Comparison of ENCODE assay signal across 14 mouse cellular contexts in genomic region chr7:100854137-100854814, GRCm38 (mm10). TPM values are rescaled to one million over a fixed set of nuclear protein-coding genes. Genes with fewer than 3 reads are reported as not detected.
DNase-seq lines count a peak whose midpoint lies in the region; ATAC-seq and TF ChIP-seq lines count a peak whose summit lies in the region.
"Had no signal": no experiment of that assay in that cellular context is flagged by ENCODE, and none has a peak within 500 bp of the region (broad histone marks: within the 10 kb centered on the region; RNA-seq: fewer than 3 reads in every experiment).

No protein-coding gene starts in this region.

- no peak overlapping the region for H3K4me3 ChIP-seq in forebrain, embryonic 10.5 days
- no peak overlapping the region for H3K4me3 ChIP-seq in forebrain, embryonic 16.5 days (replicated peaks; ENCODE audit: low read length)
- no peak overlapping the region for H3K4me3 ChIP-seq in kidney, embryonic 16.5 days (ENCODE audit: low read length)
- peak overlapping the region; percentile 7; the same call in 1 of the 2 replicates for H3K4me3 ChIP-seq in gastrocnemius, adult 2 months
- H3K4me3 ChIP-seq in liver, embryonic 16.5 days (ENCODE audit: low read depth, low read length), result peak overlapping the region; percentile 22

- intact Hi-C loops in gastrocnemius, adult 2 months (cut with DNase I), result loop anchor here (5.0 kb wide), 1 partner anchor 193 kb away; no protein-coding TSS in a partner anchor
- intact Hi-C loops in left cerebral cortex, postnatal 25 days (cut with DNase I), result no loop called here

- ATAC-seq in forebrain, embryonic 16.5 days, result no peak
- peak; percentile 59; the same call in 1 of the 2 replicates for ATAC-seq in kidney, embryonic 16.5 days (ENCODE audit: low FRiP score, low TSS enrichment)
- no peak for ATAC-seq in liver, embryonic 16.5 days (ENCODE audit: low read depth)
- ATAC-seq in megakaryocyte-erythroid progenitor cell, adult 5-6 weeks (replicated peaks; ENCODE audit: low FRiP score, low TSS enrichment, poor library complexity, severe bottlenecking), result no peak
- ATAC-seq: Patski had no signal

- peak overlapping the region; percentile 36; the same call in 1 of the 2 replicates for H3K27ac ChIP-seq in forebrain, embryonic 10.5 days
- no peak overlapping the region for H3K27ac ChIP-seq in forebrain, embryonic 16.5 days (ENCODE audit: low read length)
- peak overlapping the region; percentile 32 for H3K27ac ChIP-seq in kidney, embryonic 16.5 days (ENCODE audit: low read length)
- H3K27ac ChIP-seq in gastrocnemius, adult 2 months, result peak overlapping the region; percentile 89
- H3K27ac ChIP-seq in liver, embryonic 16.5 days (ENCODE audit: low read length), result peak overlapping the region; percentile 2; the same call in 1 of the 2 replicates

- no peak overlapping the region for H3K4me2 ChIP-seq in forebrain, embryonic 16.5 days (ENCODE audit: low read length)
- H3K4me2 ChIP-seq in kidney, embryonic 16.5 days (replicated peaks; ENCODE audit: low read depth, low read length), result no peak overlapping the region
- H3K4me2 ChIP-seq in liver, embryonic 16.5 days (ENCODE audit: low read depth, low read length), result peak overlapping the region; percentile 18; the same call in 1 of the 2 replicates
- H3K4me2 ChIP-seq: lung, embryonic 14.5 days had no signal

- peaks cover 67% of the 10 kb centered on the region for H3K4me1 ChIP-seq in forebrain, embryonic 10.5 days
- peaks cover 30% of the 10 kb centered on the region for H3K4me1 ChIP-seq in forebrain, embryonic 16.5 days (replicated peaks; ENCODE audit: control insufficient read depth, insufficient read depth, low read length)
- peaks cover 54% of the 10 kb centered on the region for H3K4me1 ChIP-seq in kidney, embryonic 16.5 days (ENCODE audit: insufficient read depth, low read length)
- H3K4me1 ChIP-seq in liver, embryonic 16.5 days (ENCODE audit: control insufficient read depth, low read depth, low read length), result peaks cover 53% of the 10 kb centered on the region

- no peaks in the 10 kb centered on the region for H3K9me3 ChIP-seq in forebrain, embryonic 10.5 days
- H3K9me3 ChIP-seq in forebrain, embryonic 16.5 days (ENCODE audit: control insufficient read depth, low read length), result no peaks in the 10 kb centered on the region
- H3K9me3 ChIP-seq in kidney, embryonic 16.5 days (ENCODE audit: low read length), result no peaks in the 10 kb centered on the region
- H3K9me3 ChIP-seq in liver, embryonic 16.5 days (replicated peaks; ENCODE audit: control insufficient read depth, low read length), result no peaks in the 10 kb centered on the region

- DNase-seq in forebrain, embryonic 10.5 days (ENCODE audit: extremely low spot score, low spot score), result no peak
- DNase-seq in kidney, postnatal 25 days, result no peak
- peak; percentile 90 for DNase-seq in gastrocnemius, adult 2 months
- no peak for DNase-seq in left cerebral cortex, postnatal 25 days (ENCODE audit: low spot score in 2 of 2)
- DNase-seq: cerebellum, postnatal 36 days; kidney, adult 18-20 months; lung, embryonic 14.5 days; spleen, adult 18-20 months; thymus, postnatal 25 days had no signal

- H3K9ac ChIP-seq in forebrain, embryonic 16.5 days (replicated peaks; ENCODE audit: low read depth, low read length), result no peak overlapping the region
- H3K9ac ChIP-seq in kidney, embryonic 16.5 days (replicated peaks; ENCODE audit: low read length), result peak overlapping the region; percentile 14; the same call in 1 of the 2 replicates
- peak overlapping the region; percentile 6; the same call in 1 of the 2 replicates for H3K9ac ChIP-seq in liver, embryonic 16.5 days (ENCODE audit: low read depth, low read length)
- H3K9ac ChIP-seq: lung, embryonic 14.5 days had no signal

- WGBS in forebrain, embryonic 10.5 days, result 53% methylated on average over 6 of the region's 6 CpGs
- WGBS in forebrain, embryonic 16.5 days, result 51% methylated on average over 6 of the region's 6 CpGs
- 35% methylated on average over 6 of the region's 6 CpGs for WGBS in kidney, embryonic 16.5 days
- 30% methylated on average over 6 of the region's 6 CpGs for WGBS in liver, embryonic 16.5 days (ENCODE audit: insufficient replicate concordance)

- no peak for TF ChIP-seq CTCF in gastrocnemius, adult 2 months (IDR thresholded peaks at IDR 0.05)

- H3K27me3 ChIP-seq in forebrain, embryonic 10.5 days (ENCODE audit: poor library complexity, severe bottlenecking), result no peaks in the 10 kb centered on the region
- no peaks in the 10 kb centered on the region for H3K27me3 ChIP-seq in forebrain, embryonic 16.5 days (replicated peaks; ENCODE audit: control insufficient read depth, insufficient read depth, low read length)
- no peaks in the 10 kb centered on the region for H3K27me3 ChIP-seq in kidney, embryonic 16.5 days (ENCODE audit: insufficient read depth, low read length)
- no peaks in the 10 kb centered on the region for H3K27me3 ChIP-seq in liver, embryonic 16.5 days (ENCODE audit: control insufficient read depth, insufficient read depth, low read depth, low read length)
- H3K27me3 ChIP-seq: Patski had no signal

- H3K36me3 ChIP-seq in forebrain, embryonic 10.5 days (replicated peaks), result peaks cover 11% of the 10 kb centered on the region; the same call in 1 of the 2 replicates
- no peaks in the 10 kb centered on the region for H3K36me3 ChIP-seq in forebrain, embryonic 16.5 days (ENCODE audit: control insufficient read depth, insufficient read depth)
- no peaks in the 10 kb centered on the region for H3K36me3 ChIP-seq in kidney, embryonic 16.5 days (ENCODE audit: insufficient read depth, low read length)
- H3K36me3 ChIP-seq in liver, embryonic 16.5 days (ENCODE audit: control insufficient read depth, insufficient read depth), result peaks cover 20% of the 10 kb centered on the region

RNA-seq across cellular contexts. Expression of gene Relt, which starts 9.0 kb away (rescaled TPM):
- 5.0 and 5.7 TPM in 2 replicates for polyA plus RNA-seq in forebrain, embryonic 10.5 days (2016; fragmentation: Nextera tagmentation; extraction: Ambion mirVana)
- polyA plus RNA-seq in forebrain, embryonic 16.5 days (2015; fragmentation: Nextera tagmentation; extraction: Ambion mirVana), result 3.9 and 4.8 TPM in 2 replicates
- polyA plus RNA-seq in kidney, embryonic 16.5 days (2015; fragmentation: Nextera tagmentation; extraction: Ambion mirVana), result 3.8 and 4.8 TPM in 2 replicates
- 10 to 100 TPM in 1 of 2 experiments, 1 to 10 TPM in 1; 9.5 to 19.8 TPM for total RNA-seq in gastrocnemius, adult 2 months (2021)
- polyA plus RNA-seq in liver, embryonic 16.5 days (2015; fragmentation: Nextera tagmentation; extraction: Ambion mirVana), result 15.8 and 16.3 TPM in 2 replicates
- 10 to 100 TPM; 13.8 to 16.6 TPM for total RNA-seq in left cerebral cortex, postnatal 25 days (2021)
- 8.0 and 10.9 TPM in 2 replicates for total RNA-seq in megakaryocyte-erythroid progenitor cell, adult 5-6 weeks (2014; fragmentation: Nextera tagmentation)
- 5.2 and 6.4 TPM in 2 replicates for total RNA-seq in megakaryocyte-erythroid progenitor cell, adult 5-6 weeks (2017)

Comparison
In these comparisons a context has a peak if more than half of its experiments do, and no peak if none do; other contexts are left out.
1. H3K4me3 ChIP-seq: peak in gastrocnemius, adult 2 months (single experiment) and liver, embryonic 16.5 days (single experiment); none in forebrain, embryonic 10.5 days (single experiment), forebrain, embryonic 16.5 days (single experiment) and kidney, embryonic 16.5 days (single experiment).